Comparison of ENCODE assay signal across 16 mouse cellular contexts in genomic region chr3:79738451-79738850, GRCm38 (mm10). TPM values are rescaled to one million over a fixed set of nuclear protein-coding genes. Genes with fewer than 3 reads are reported as not detected.
"Had no signal": no experiment of that assay in that cellular context is flagged by ENCODE, and none has a peak within 500 bp of the region (broad histone marks: within the 10 kb centered on the region; RNA-seq: fewer than 3 reads in every experiment).

No protein-coding gene starts in this region.

- H3K27ac ChIP-seq: kidney, embryonic 15.5 days; limb, embryonic 12.5 days; liver, embryonic 15.5 days; midbrain, embryonic 13.5 days; neural tube, embryonic 15.5 days had no signal

- H3K4me1 ChIP-seq: kidney, embryonic 15.5 days; liver, embryonic 15.5 days; midbrain, embryonic 13.5 days; neural tube, embryonic 15.5 days had no signal

- ATAC-seq: lung, postnatal 0 days; midbrain, embryonic 13.5 days had no signal

- H3K36me3 ChIP-seq: kidney, embryonic 15.5 days; limb, embryonic 12.5 days; liver, embryonic 15.5 days; midbrain, embryonic 13.5 days; neural tube, embryonic 15.5 days had no signal

- H3K4me2 ChIP-seq: kidney, embryonic 15.5 days; limb, embryonic 12.5 days; liver, embryonic 15.5 days; midbrain, embryonic 13.5 days; neural tube, embryonic 15.5 days had no signal

- H3K9ac ChIP-seq: kidney, embryonic 15.5 days; limb, embryonic 12.5 days; liver, embryonic 15.5 days; midbrain, embryonic 13.5 days; neural tube, embryonic 15.5 days had no signal

- H3K4me3 ChIP-seq: kidney, embryonic 15.5 days; limb, embryonic 12.5 days; liver, embryonic 15.5 days; midbrain, embryonic 13.5 days; neural tube, embryonic 15.5 days had no signal

- DNase-seq: kidney, postnatal 14 days; liver; lung, adult 2 months; lung, postnatal 36 days; right cerebral cortex, postnatal 4 days; spleen, adult 18-20 months; thymus, adult 18-20 months; thymus, postnatal 14 days had no signal

- H3K9me3 ChIP-seq: kidney, embryonic 15.5 days; limb, embryonic 12.5 days; liver, embryonic 15.5 days; midbrain, embryonic 13.5 days; neural tube, embryonic 15.5 days had no signal

- H3K27me3 ChIP-seq: kidney, embryonic 15.5 days; limb, embryonic 12.5 days; liver, embryonic 15.5 days; midbrain, embryonic 13.5 days; neural tube, embryonic 15.5 days had no signal

RNA-seq across cellular contexts. Expression of gene Rxfp1, which starts 0.8 kb away (rescaled TPM):
- total RNA-seq: megakaryocyte progenitor cell, adult 5-6 weeks had no signal
- polyA plus RNA-seq: liver, embryonic 15.5 days; midbrain, embryonic 13.5 days; stomach, embryonic 14.5 days had no signal
